Mouse (Mus musculus): Measurements from ENCODE around the gene Glt28d2. TPM values are rescaled to one million over a fixed set of nuclear protein-coding genes. Genes with fewer than 3 reads are reported as not detected.

Glt28d2 gene
- total and polyA plus RNA-seq, 2 experiments from 2014 or later: 0.16 to 0.42 TPM

DNA sequence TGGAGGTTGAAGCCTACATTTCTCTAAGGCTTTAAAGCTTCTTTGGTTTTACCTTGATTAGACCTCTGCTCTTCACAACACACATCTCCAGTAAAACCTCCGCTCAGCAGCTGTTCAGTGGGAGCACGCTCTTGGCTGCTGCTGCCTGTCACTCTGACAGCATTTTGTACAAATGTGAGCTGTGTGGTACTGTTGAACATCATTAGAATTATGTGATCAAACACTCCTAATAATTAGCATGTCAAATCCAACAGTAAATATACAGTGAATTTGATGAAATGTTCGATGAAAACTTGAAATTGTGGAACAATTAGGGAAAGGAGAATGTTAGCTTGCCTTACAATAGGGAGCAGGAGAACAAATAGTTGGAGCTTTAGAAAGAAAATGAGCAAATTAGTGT, 32.3 kb downstream of the Glt28d2 start:
- H3K36me3 ChIP-seq (ENCODE audit: insufficient read depth, low read length): no peaks in the 10 kb centered on the region
- DNase-seq (ENCODE audit: low spot score) (no peak), ATAC-seq (ENCODE audit: low FRiP score) (no peak)
- no peaks in the 10 kb centered on the region for H3K9me3 ChIP-seq (ENCODE audit: low read length)
- WGBS: 77% methylated on average over 3 of the region's 3 CpGs
- H3K27ac ChIP-seq (ENCODE audit: low read depth, low read length): no peak overlapping the region
- no peaks in the 10 kb centered on the region for H3K4me1 ChIP-seq (ENCODE audit: insufficient read depth, low read length)
- H3K4me2 ChIP-seq (ENCODE audit: low read depth, low read length, poor library complexity, severe bottlenecking): no peak overlapping the region
- H3K9ac ChIP-seq (replicated peaks; ENCODE audit: low read length, poor library complexity, severe bottlenecking): no peak overlapping the region
- H3K27me3 ChIP-seq (ENCODE audit: insufficient read depth, low read length): no peaks in the 10 kb centered on the region
- H3K4me3 ChIP-seq (ENCODE audit: low read depth, low read length): no peak overlapping the region
- TF ChIP-seq CTCF (IDR thresholded peaks at IDR 0.05): no peak

- no peaks in the 10 kb centered on the region for H3K4me1 ChIP-seq (ENCODE audit: insufficient read depth, low read length)
- no peak overlapping the region for H3K4me3 ChIP-seq (ENCODE audit: low read depth, low read length)
- no peak overlapping the region for H3K9ac ChIP-seq (replicated peaks; ENCODE audit: low read length, poor library complexity, severe bottlenecking)
- no peak overlapping the region for H3K27ac ChIP-seq (ENCODE audit: low read depth, low read length)
- ATAC-seq (ENCODE audit: low FRiP score): no peak
- no peaks in the 10 kb centered on the region for H3K9me3 ChIP-seq (ENCODE audit: low read length)
- no peak for TF ChIP-seq CTCF (IDR thresholded peaks at IDR 0.05)
- no peak for DNase-seq (ENCODE audit: low spot score)
- no peaks in the 10 kb centered on the region for H3K27me3 ChIP-seq (ENCODE audit: insufficient read depth, low read length)
- no peak overlapping the region for H3K4me2 ChIP-seq (ENCODE audit: low read depth, low read length, poor library complexity, severe bottlenecking)
- H3K36me3 ChIP-seq (ENCODE audit: insufficient read depth, low read length): no peaks in the 10 kb centered on the region
- 66% methylated on average over 6 of the region's 6 CpGs for WGBS
These were observed 33.2 kb downstream of the Glt28d2 start for GRCm38 (mm10) chr3:85854143-85854542.

GRCm38 (mm10) chr3:85853715-85854114, 33.6 kb downstream of the Glt28d2 start:
- DNase-seq (ENCODE audit: low spot score): no peak
- TF ChIP-seq CTCF (IDR thresholded peaks at IDR 0.05): no peak
- H3K9me3 ChIP-seq (ENCODE audit: low read length): no peaks in the 10 kb centered on the region
- no peaks in the 10 kb centered on the region for H3K36me3 ChIP-seq (ENCODE audit: insufficient read depth, low read length)
- H3K9ac ChIP-seq (replicated peaks; ENCODE audit: low read length, poor library complexity, severe bottlenecking): no peak overlapping the region
- ATAC-seq (ENCODE audit: low FRiP score): no peak
- H3K4me2 ChIP-seq (ENCODE audit: low read depth, low read length, poor library complexity, severe bottlenecking): no peak overlapping the region
- no peaks in the 10 kb centered on the region for H3K4me1 ChIP-seq (ENCODE audit: insufficient read depth, low read length)
- H3K27ac ChIP-seq (ENCODE audit: low read depth, low read length): no peak overlapping the region
- no peak overlapping the region for H3K4me3 ChIP-seq (ENCODE audit: low read depth, low read length)
- WGBS: 91% methylated on average over 4 of the region's 4 CpGs
- no peaks in the 10 kb centered on the region for H3K27me3 ChIP-seq (ENCODE audit: insufficient read depth, low read length)

- DNase-seq (ENCODE audit: low spot score) (no peak), ATAC-seq (ENCODE audit: low FRiP score) (no peak)
- no peak overlapping the region for H3K4me3 ChIP-seq (ENCODE audit: low read depth, low read length)
- no peak overlapping the region for H3K4me2 ChIP-seq (ENCODE audit: low read depth, low read length, poor library complexity, severe bottlenecking)
- no peaks in the 10 kb centered on the region for H3K4me1 ChIP-seq (ENCODE audit: insufficient read depth, low read length)
- no peaks in the 10 kb centered on the region for H3K36me3 ChIP-seq (ENCODE audit: insufficient read depth, low read length)
- 95% methylated on average over 1 of the region's 1 CpGs for WGBS
- no peaks in the 10 kb centered on the region for H3K27me3 ChIP-seq (ENCODE audit: insufficient read depth, low read length)
- no peak overlapping the region for H3K9ac ChIP-seq (replicated peaks; ENCODE audit: low read length, poor library complexity, severe bottlenecking)
- no peak overlapping the region for H3K27ac ChIP-seq (ENCODE audit: low read depth, low read length)
- TF ChIP-seq CTCF (IDR thresholded peaks at IDR 0.05): no peak
- no peaks in the 10 kb centered on the region for H3K9me3 ChIP-seq (ENCODE audit: low read length)
These were observed 37.2 kb downstream of the Glt28d2 start for GRCm38 (mm10) chr3:85850079-85850478.

GRCm38 (mm10) chr3:85846316-85846715, 41.0 kb downstream of the Glt28d2 start:
- DNase-seq (ENCODE audit: low spot score): no peak
- no peak overlapping the region for H3K4me2 ChIP-seq (ENCODE audit: low read depth, low read length, poor library complexity, severe bottlenecking)
- no peak overlapping the region for H3K27ac ChIP-seq (ENCODE audit: low read depth, low read length)
- TF ChIP-seq CTCF (IDR thresholded peaks at IDR 0.05): no peak
- H3K36me3 ChIP-seq (ENCODE audit: insufficient read depth, low read length): no peaks in the 10 kb centered on the region
- H3K9ac ChIP-seq (replicated peaks; ENCODE audit: low read length, poor library complexity, severe bottlenecking): no peak overlapping the region
- H3K4me3 ChIP-seq (ENCODE audit: low read depth, low read length): no peak overlapping the region
- H3K27me3 ChIP-seq (ENCODE audit: insufficient read depth, low read length): no peaks in the 10 kb centered on the region
- no peaks in the 10 kb centered on the region; the same call in 1 of the 2 replicates for H3K4me1 ChIP-seq (ENCODE audit: insufficient read depth, low read length)
- no peaks in the 10 kb centered on the region for H3K9me3 ChIP-seq (ENCODE audit: low read length)
- ATAC-seq (ENCODE audit: low FRiP score): no peak
- WGBS: 84% methylated on average over 1 of the region's 1 CpGs

DNA sequence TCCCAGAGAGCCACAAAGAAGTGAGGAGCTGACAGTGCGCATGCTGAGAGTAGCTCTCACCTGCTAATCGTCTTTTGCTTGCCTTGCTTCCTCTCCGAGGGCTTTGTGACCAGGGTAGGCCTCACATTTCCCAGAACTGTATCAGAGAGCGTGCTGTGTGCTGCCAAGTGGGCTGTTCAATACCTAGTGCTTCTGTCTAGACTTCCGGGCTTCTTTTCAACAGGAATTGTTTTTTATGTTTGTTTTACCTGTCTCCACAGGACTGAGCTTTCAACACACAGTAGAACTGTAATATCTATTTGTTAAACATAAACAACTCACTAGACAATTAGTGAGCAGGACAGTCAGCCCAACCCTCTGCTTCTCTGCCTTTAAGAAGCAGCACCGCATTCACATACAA, 42.0 kb downstream of the Glt28d2 start:
- no peak for ATAC-seq (ENCODE audit: low FRiP score)
- TF ChIP-seq CTCF (IDR thresholded peaks at IDR 0.05): no peak
- 88% methylated on average over 6 of the region's 6 CpGs for WGBS

More for the DNA sequence above, 42.0 kb downstream of the Glt28d2 start:
- Histone ChIP-seq H3K4me3 (ENCODE audit: low read depth, low read length) (no peak overlapping the region), H3K36me3 (ENCODE audit: insufficient read depth, low read length) (no peaks in the 10 kb centered on the region), H3K4me2 (ENCODE audit: low read depth, low read length, poor library complexity, severe bottlenecking) (no peak overlapping the region), H3K4me1 (ENCODE audit: insufficient read depth, low read length) (no peaks in the 10 kb centered on the region; the same call in 1 of the 2 replicates), H3K27ac (ENCODE audit: low read depth, low read length) (no peak overlapping the region), H3K27me3 (ENCODE audit: insufficient read depth, low read length) (no peaks in the 10 kb centered on the region), H3K9me3 (ENCODE audit: low read length) (no peaks in the 10 kb centered on the region), H3K9ac (replicated peaks; ENCODE audit: low read length, poor library complexity, severe bottlenecking) (no peak overlapping the region)
- DNase-seq (ENCODE audit: low spot score): no peak

Measured in midbrain, postnatal 0 days (tissue).